Mouse (Mus musculus) hindbrain, embryonic 16.5 days (tissue): ENCODE measurements around the gene C8a. TPM values are rescaled to one million over a fixed set of nuclear protein-coding genes. Genes with fewer than 3 reads are reported as not detected.

Experiments
- ATAC-seq: fragments of 200-750 bp; cut with Nextera tagmentation; 2 replicates; pipeline ENCODE4 v1.8.0; 2017; ENCODE audit warnings: moderate TSS enrichment, moderate library complexity
- H3K27ac ChIP-seq: fragments of 300-500 bp; sonication (generic); 2 replicates; pipeline ENCODE4 v1.5.1; 2014; ENCODE audit warnings: low read depth, mild to moderate bottlenecking, control low read depth, low read length, moderate library complexity
- H3K27me3 ChIP-seq: fragments of 300-500 bp; sonication (generic); replicated peaks from 2 replicates; pipeline ENCODE4 v1.6.1; 2014; ENCODE audit warnings: low read length; ENCODE audit not compliant: control insufficient read depth, insufficient read depth
- H3K36me3 ChIP-seq: fragments of 300-500 bp; sonication (generic); 2 replicates; pipeline ENCODE4 v1.6.1; 2014; ENCODE audit warnings: mild to moderate bottlenecking, low read length, moderate library complexity, mixed read lengths; ENCODE audit not compliant: control insufficient read depth, insufficient read depth
- H3K4me1 ChIP-seq: fragments of 300-500 bp; sonication (generic); 2 replicates; pipeline ENCODE4 v1.6.1; 2014; ENCODE audit warnings: low read depth, low read length; ENCODE audit not compliant: control insufficient read depth, insufficient read depth
- H3K4me2 ChIP-seq: fragments of 300-500 bp; sonication (generic); 2 replicates; pipeline ENCODE4 v1.6.1; 2014; ENCODE audit warnings: mild to moderate bottlenecking, low read length, control low read depth, moderate library complexity
- H3K4me3 ChIP-seq: fragments of 300-500 bp; sonication (generic); 2 replicates; pipeline ENCODE4 v1.5.1; 2014; ENCODE audit warnings: mild to moderate bottlenecking, low read length, control low read depth, moderate library complexity
- H3K9ac ChIP-seq: fragments of 300-500 bp; sonication (generic); 2 replicates; pipeline ENCODE4 v1.6.1; 2014; ENCODE audit warnings: low read depth, mild to moderate bottlenecking, control low read depth, low read length, moderate library complexity
- H3K9me3 ChIP-seq: fragments of 300-500 bp; sonication (generic); 2 replicates; pipeline ENCODE4 v1.6.1; 2014; ENCODE audit warnings: mild to moderate bottlenecking, low read length, moderate library complexity; ENCODE audit not compliant: control insufficient read depth
- WGBS: fragments of 180-500 bp; shearing (Covaris S2); extraction: QIAGEN DNeasy Blood & Tissue Kit; methylation state at CpG from one replicate; pipeline ENCODE4 v1.1.7; 2014; 5-methylcytosine and 5-hydroxymethylcytosine counted together
- polyA plus RNA-seq: library from polyadenylated mRNA; unstranded; fragments of >200 nt; fragmentation: Nextera tagmentation; extraction: Ambion mirVana; gene quantifications from 2 replicates; pipeline ENCODE4 v1.2.1, GENCODE M21; 2015

The C8a gene
- polyA plus RNA-seq, 1 experiment from 2014 or later, result not detected

GRCm38 (mm10) chr4:104894004-104894734 lies 18.0 kb upstream of the C8a start:
- Histone ChIP-seq H3K9me3 (no peaks in the 10 kb centered on the region), H3K36me3 (no peaks in the 10 kb centered on the region), H3K27ac (no peak overlapping the region), H3K4me1 (peaks cover 4% of the 10 kb centered on the region), H3K4me3 (no peak overlapping the region), H3K4me2 (no peak overlapping the region), H3K27me3 (no peaks in the 10 kb centered on the region), H3K9ac (no peak overlapping the region)
- 0 out of 2 replicates have a peak, but pooled peaks have one; percentile 60 for ATAC-seq
- 57% methylated on average over 13 of the region's 13 CpGs for WGBS

GRCm38 (mm10) chr4:104893588-104893987 lies 17.4 kb upstream of the C8a start:
- Histone ChIP-seq H3K27me3 (no peaks in the 10 kb centered on the region), H3K4me3 (no peak overlapping the region), H3K9ac (no peak overlapping the region), H3K9me3 (no peaks in the 10 kb centered on the region), H3K36me3 (no peaks in the 10 kb centered on the region), H3K4me2 (no peak overlapping the region), H3K4me1 (peaks cover 8% of the 10 kb centered on the region), H3K27ac (no peak overlapping the region)
- ATAC-seq, result no peak
- 73% methylated on average over 5 of the region's 5 CpGs for WGBS

- no peaks in the 10 kb centered on the region for H3K27me3 ChIP-seq
- peaks cover 8% of the 10 kb centered on the region for H3K4me1 ChIP-seq
- no peak for ATAC-seq
- H3K9ac ChIP-seq, result no peak overlapping the region
- no peaks in the 10 kb centered on the region for H3K36me3 ChIP-seq
- H3K27ac ChIP-seq, result no peak overlapping the region
- no peak overlapping the region for H3K4me2 ChIP-seq
- H3K9me3 ChIP-seq, result no peaks in the 10 kb centered on the region
- H3K4me3 ChIP-seq, result no peak overlapping the region
- WGBS, result 90% methylated on average over 7 of the region's 7 CpGs
Observed at GRCm38 (mm10) chr4:104891708-104892107, 15.5 kb upstream of the C8a start.

GRCm38 (mm10) chr4:104888499-104889262 lies 12.5 kb upstream of the C8a start:
- no peaks in the 10 kb centered on the region for H3K36me3 ChIP-seq
- H3K27me3 ChIP-seq, result no peaks in the 10 kb centered on the region
- H3K9me3 ChIP-seq, result no peaks in the 10 kb centered on the region
- H3K4me2 ChIP-seq, result no peak overlapping the region
- ATAC-seq, result no peak
- H3K27ac ChIP-seq, result no peak overlapping the region
- no peak overlapping the region for H3K9ac ChIP-seq
- no peak overlapping the region for H3K4me3 ChIP-seq
- 75% methylated on average over 9 of the region's 9 CpGs for WGBS
- peaks cover 8% of the 10 kb centered on the region for H3K4me1 ChIP-seq

- no peak overlapping the region for H3K4me2 ChIP-seq
- ATAC-seq, result no peak
- no peaks in the 10 kb centered on the region for H3K9me3 ChIP-seq
- H3K36me3 ChIP-seq, result no peaks in the 10 kb centered on the region
- H3K27me3 ChIP-seq, result no peaks in the 10 kb centered on the region
- WGBS, result 42% methylated on average over 9 of the region's 9 CpGs
- peaks cover 8% of the 10 kb centered on the region for H3K4me1 ChIP-seq
- no peak overlapping the region for H3K9ac ChIP-seq
- no peak overlapping the region for H3K27ac ChIP-seq
- no peak overlapping the region for H3K4me3 ChIP-seq
Observed at GRCm38 (mm10) chr4:104887486-104887885, 11.3 kb upstream of the C8a start.

- WGBS, result 59% methylated on average over 4 of the region's 4 CpGs
- H3K27ac ChIP-seq, result no peak overlapping the region
- H3K4me2 ChIP-seq, result no peak overlapping the region
- no peak for ATAC-seq
- no peaks in the 10 kb centered on the region for H3K9me3 ChIP-seq
- H3K27me3 ChIP-seq, result no peaks in the 10 kb centered on the region
- no peaks in the 10 kb centered on the region for H3K4me1 ChIP-seq
- H3K36me3 ChIP-seq, result no peaks in the 10 kb centered on the region
- no peak overlapping the region for H3K9ac ChIP-seq
- no peak overlapping the region for H3K4me3 ChIP-seq
Observed at GRCm38 (mm10) chr4:104875832-104876231, 366 bp downstream of the C8a start.

DNA sequence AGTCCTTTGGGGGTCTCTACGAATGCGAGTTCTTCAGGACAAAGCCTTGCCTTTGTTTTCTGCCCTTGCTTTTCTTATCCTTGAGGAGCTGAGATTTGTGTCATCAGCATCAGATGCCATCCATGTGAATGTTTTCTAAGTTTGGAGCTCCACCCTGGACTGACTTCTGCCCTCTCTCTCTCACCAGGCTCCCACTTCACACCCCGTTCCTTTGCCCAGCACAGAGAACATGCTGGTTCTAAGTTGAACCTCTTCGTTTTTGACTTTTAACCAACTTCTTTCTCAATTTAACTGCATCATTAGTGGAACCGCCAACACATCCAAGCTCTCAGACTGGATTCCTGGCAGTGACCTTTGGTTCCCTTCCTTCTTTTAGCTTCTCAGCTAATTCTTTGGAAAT lies 6.0 kb downstream of the C8a start:
- Histone ChIP-seq H3K4me2 (no peak overlapping the region), H3K4me1 (no peaks in the 10 kb centered on the region), H3K27ac (no peak overlapping the region), H3K27me3 (no peaks in the 10 kb centered on the region), H3K36me3 (no peaks in the 10 kb centered on the region), H3K9ac (no peak overlapping the region), H3K9me3 (no peaks in the 10 kb centered on the region), H3K4me3 (no peak overlapping the region)
- 91% methylated on average over 5 of the region's 5 CpGs for WGBS
- no peak for ATAC-seq

DNA sequence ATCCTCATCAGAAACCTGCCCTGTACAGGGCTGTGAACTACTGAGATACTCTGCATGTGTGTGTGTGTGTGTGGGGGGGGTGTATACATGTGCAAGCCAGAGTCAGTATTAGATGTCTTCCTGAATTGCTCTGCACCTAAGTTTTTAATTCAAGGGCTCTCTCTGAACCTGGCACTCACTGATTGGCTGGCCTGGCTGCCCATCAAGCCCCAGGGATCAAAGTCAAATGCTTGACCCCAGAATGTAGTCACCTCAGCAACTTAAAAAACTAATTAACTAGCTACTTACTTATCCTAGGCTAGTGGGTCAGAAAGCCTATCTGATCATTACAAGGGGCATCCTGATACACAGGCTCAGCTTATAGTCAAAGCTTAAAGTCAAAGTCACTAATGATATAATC lies 6.6 kb downstream of the C8a start:
- H3K27ac ChIP-seq, result no peak overlapping the region
- no peak overlapping the region for H3K4me3 ChIP-seq
- no peak overlapping the region for H3K9ac ChIP-seq
- no peaks in the 10 kb centered on the region for H3K27me3 ChIP-seq
- no peaks in the 10 kb centered on the region for H3K36me3 ChIP-seq
- no peaks in the 10 kb centered on the region for H3K9me3 ChIP-seq
- H3K4me1 ChIP-seq, result no peaks in the 10 kb centered on the region
- ATAC-seq, result no peak
- H3K4me2 ChIP-seq, result no peak overlapping the region

- Histone ChIP-seq H3K36me3 (no peaks in the 10 kb centered on the region), H3K27ac (no peak overlapping the region), H3K9ac (no peak overlapping the region), H3K9me3 (no peaks in the 10 kb centered on the region), H3K27me3 (no peaks in the 10 kb centered on the region), H3K4me3 (no peak overlapping the region), H3K4me1 (no peaks in the 10 kb centered on the region), H3K4me2 (no peak overlapping the region)
- 75% methylated on average over 1 of the region's 1 CpGs for WGBS
- ATAC-seq, result no peak
Observed at GRCm38 (mm10) chr4:104864397-104864796, 11.8 kb downstream of the C8a start.
